Mouse (Mus musculus) ovary, adult 18-20 months (tissue): ENCODE measurements around the gene Ift80.
A peak's percentile ranks its signal among the peaks of the same experiment; 100 is the strongest.
"Not testable (repeated sequence)": the region's sequence is repeated elsewhere in the genome, so short reads cannot be mapped to it uniquely, and the experiment has no call there.

Source experiments
- DNase-seq: peaks from one replicate; pipeline ENCODE4 v3.0.0; 2022; ENCODE audit warnings: low spot score, mixed read lengths

Gene Ift80

DNA sequence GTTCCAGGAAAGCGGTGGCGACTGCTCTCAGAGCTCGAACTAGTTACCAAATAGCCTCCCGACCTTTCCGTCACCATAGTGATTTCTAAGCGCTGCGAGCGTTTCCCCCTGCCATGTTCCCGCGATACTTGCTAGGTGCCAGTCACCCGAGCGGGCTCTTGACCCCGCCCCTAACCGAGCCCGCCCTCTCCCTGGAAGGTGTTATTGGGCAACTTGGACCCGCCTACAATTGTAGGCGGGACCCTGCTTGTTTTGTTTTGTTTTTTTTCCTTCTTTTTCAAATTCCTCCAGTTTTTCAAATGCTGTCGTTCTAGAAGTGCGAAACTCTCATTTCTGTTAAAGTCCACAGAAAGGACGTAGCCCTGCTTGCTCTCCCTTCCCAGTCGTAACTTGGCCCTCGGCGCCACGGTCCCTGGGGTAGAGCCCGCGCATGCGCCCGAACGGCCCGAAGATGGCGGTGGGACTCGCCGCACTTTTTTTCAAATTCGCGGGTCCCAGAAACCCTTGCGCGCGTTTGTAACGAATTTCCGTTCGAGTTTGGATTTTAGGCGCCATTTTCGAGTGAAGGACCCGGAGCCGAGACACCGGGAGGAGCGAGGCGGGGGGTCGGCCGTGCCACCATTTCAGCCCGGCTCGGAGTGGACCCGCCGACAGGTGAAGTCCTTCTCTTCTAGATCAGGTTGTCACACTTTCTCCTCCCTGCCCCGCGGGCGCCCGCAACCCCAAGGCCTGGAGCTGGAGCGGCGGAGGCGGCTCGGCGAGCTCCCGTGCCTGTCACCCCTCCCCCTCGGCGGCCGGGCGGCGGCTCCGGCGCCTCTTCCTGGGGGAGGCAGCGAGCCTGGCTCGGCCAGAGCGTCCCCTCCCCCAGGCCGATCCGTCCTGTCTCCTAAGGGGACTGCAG, at the start of gene Ift80, which contains the start of gene Smc4:
Ift80 (minus strand) TSS at position 134 of the 901 bp plus-strand sequence.
Smc4 (plus strand) TSS at position 302 of the 901 bp plus-strand sequence.
- DNase-seq = peak; percentile 94

DNA sequence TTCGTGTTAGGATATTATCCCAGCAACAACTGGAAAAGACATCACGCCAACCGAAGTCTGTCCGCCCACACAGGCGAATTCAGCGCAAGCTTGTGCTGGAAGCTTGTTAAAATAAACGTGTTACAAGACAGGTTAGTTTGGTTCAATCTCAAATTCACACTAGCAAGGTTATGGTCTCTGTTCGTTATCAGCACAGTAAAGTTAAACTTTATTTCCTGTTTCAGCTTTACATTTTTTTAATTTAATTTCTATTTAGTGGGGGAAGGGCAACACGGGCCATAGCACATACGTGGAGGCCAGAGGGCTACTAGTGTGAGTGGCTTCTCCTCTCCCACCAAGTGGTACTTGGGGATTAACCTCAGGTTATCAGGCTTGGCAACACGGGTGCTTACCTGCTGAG, 47.5 kb upstream of the Ift80 start:
- no peak for DNase-seq

DNA sequence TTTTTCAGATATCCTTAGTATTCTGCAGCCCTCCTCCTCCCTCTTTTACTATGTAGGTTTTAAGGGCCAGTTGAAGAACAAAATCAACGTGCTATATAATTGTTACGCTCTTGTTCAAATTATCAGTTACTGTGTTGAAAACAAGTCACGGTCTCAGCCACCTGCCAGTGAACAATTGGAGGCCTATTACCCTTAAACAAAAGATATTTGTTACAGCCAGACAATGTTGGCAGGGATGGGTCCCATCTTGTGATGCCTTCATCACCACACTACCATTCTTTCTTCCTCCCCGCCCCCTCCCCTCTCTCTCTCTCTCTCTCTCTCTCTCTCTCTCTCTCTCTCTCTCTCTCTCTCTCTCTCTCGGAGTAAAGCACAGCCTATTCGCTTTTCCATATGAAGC, 44.6 kb upstream of the Ift80 start:
- DNase-seq = no peak

DNA sequence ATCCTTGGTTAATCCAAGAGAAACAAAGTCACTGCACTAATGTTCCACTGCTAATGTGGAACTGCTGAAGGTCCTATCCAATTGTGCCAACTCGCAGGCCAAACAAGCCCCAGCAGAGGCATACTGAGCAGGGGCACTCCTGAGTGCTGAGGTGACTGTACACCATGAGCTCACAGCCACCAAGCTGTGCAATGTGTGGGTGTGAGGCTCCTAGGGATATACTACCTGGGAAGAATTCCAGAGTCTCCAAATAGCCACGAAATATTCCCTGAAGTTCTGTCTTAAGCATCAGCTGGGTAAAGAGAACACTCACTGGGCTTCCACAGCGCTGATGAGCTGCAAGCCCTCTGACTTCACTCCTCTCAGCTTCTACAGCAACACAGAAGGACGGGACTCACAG, 43.3 kb upstream of the Ift80 start:
- DNase-seq = no peak

DNA sequence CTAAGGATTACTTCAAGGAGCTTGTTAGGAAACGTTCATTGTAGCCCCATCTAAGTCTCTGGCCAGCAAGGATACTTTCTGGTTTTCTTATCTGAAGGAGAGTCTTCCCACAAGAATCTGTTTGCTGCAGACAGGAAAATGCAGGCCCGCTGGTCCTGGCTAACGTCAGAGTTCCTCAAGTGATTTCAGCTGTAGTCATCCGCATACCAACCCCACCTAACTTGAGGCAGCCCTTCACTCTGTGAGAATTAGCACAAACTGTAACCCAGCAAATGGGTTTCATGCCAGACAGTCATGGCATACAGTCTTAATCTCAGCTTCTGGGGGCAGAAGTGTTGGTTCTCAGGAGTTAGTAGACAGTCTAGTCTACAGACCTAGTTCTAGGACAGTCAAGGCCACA, 42.1 kb upstream of the Ift80 start:
- DNase-seq = no peak

DNA sequence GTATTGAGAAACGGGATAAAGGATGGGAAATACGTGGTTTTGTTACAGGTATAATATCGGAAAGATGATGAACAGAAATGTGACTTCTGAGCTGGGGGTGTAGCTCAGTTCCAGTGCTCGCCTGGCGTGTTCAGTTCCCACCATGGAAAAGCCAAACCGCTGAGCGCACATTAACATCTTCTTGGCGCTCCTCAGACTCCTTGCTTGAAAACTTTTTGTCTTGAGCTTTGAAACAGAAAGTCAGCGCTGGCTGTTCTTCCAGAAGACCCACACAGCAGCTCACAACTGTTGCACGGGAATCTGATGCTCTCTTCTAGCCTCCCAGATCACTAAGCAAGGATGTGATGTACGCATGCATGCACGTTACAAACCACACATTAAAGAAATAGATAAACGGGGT, 41.4 kb upstream of the Ift80 start:
- no peak for DNase-seq

DNA sequence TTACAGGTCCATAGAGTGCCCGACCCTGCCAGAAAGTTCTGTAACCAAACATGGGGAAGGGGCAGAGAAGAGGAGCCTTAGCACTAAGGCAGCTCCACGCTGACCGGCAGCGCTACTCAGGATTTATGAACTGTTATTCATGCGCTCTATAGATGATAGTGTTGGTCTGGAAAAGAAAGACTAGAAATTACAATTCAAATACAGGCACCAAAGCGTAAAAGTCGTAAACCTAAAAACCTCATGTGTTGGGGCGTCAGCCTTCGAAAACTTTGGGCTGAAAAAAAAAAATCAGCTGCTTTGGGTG, 41.0 kb upstream of the Ift80 start:
- no peak for DNase-seq

DNA sequence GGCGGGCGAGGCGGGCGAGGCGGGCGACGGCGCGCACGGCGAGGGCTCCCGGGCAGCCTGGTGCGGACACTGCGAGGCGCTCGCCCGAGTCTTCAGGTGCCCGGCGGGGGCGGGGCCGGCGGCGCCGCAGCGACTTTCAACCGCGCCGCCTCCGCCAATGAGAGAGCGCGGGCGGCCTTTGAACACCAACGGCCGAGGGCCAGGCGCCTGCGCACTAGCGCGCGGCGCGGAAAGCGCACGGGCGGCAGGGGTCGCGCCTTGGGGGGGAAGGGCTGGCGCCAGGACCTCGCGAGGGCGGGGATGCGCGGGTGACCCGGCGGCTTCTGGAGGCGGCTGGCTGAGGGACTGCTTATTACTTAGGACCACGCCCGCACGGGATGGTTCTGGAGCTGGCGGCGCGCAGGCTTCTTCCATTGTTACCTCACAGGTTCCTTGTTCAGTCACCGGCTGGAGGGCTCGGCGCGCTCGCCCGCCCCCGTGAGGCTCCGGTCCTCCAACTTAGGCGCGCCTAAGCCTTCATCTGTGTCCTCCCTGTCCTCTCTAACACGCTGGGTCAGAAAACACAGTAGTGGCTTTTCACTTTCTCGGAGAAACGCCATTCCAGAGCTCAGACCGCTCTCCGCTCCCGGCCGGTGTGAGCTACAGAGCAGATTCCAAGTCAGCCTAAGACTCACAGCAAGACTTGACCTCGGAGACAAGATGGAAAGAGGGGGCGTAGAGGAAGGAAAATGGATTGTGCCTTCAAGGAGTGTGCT, 40.5 kb upstream of the Ift80 start, which contains the start of gene Trim59:
Trim59 (minus strand) TSS at position 111 of the 755 bp plus-strand sequence.
- DNase-seq = peak; percentile 86

DNA sequence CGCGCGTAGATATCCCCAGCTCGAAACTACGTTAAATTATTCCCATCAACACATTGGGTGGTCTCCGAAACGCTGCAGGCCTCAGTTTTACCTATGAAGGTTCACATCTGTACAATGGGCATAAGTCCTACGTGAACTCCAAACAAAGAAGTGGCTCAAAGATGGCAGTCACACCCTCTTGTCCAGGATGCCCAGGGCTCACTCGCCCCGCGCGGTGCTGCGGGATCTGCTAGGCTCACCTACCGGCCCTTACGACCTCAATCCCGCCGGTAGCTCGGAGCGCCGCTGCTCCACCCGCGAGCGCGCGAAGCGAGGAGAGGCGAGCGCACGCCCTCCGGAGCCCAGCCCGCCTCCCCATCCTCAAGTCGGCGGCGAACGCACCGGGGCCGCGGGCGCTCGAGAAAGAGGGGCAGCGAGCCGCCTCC, 39.8 kb upstream of the Ift80 start:
- DNase-seq = peak; percentile 6

DNA sequence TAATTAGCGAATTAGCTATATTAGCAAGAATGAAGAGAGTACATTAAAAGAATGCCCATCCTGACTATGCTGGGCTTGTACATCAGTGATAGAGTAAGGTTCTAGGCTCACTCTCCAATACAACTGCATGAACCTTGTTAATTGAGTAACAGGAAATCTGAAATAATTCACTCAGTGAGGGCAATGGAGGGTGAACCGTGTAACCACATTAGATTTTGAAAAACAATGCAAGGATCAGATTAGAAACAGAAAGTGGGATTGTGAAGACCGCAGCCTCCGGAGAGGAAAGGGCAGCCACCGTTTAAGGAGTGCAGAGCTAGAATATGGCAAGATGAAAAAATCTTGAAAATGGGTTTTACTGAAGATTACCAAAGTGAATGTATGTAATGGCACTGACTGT, 36.9 kb upstream of the Ift80 start:
- no peak for DNase-seq

DNA sequence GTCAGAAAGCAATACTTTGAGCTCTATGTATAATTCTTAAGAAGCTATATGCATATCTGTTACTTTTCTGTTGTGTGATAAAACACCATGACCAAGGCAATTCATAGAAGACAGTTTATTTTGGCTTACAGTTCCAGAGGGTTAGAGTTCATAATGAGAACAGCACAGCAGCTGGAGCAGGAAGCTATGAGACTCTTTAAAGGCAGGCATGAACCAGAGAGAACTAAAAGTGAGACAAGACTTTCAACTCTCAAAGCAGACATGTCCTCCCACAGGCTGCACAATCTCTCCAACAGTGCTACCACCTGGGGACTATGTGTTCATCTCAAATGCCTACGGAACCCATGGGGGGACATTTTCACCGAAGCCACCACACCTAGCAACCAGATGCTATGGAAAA, 35.7 kb upstream of the Ift80 start:
- no peak for DNase-seq

DNA sequence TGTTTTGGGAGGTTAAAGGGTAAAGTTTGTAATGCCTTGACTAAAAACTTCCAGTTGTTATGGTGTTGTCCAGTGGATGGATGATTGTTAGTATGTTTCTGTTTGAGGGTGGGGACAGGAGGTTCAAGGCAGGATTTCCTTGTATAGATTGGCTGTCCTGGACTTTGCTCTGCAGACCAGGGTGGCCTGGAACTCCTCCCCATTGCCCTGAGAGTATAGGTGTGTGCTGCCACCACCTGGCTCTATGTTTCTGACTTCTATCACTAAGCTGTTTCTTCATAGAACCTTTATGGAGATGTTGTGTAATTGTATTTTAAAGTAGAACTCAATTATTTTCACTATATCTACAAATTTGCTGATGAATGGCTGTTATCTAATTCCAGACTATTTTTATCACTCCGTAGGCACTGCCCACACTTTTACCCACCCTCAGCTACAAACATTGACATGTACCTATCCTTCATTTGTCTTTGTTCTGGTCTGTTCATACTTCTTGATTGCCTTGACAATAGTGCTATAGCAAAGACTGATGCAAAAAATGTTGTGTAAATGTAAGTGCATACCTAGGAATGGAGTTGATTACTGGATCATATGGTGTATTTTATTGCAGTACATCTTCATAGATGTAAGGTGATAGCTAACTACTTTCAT, 21.9 kb upstream of the Ift80 start:
- DNase-seq = no peak

DNA sequence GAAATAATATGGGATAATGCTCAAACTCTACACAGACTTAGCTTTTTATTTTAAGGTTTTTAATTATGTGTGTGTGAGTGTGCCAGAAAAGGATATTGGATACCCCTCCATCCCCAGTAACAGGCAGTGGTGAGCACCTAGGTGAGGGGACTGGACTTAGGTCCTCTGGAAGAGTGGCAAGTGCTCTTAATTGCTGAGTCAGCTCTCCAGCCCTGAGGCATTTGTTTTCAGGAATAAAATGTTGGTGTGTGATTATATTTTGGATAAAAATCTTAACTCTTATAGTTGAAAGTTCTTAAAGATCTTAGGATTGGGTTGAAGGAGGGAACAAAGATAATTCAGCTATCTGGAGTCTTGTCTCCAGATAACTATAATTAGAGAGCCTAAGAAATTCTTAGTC, 16.4 kb upstream of the Ift80 start:
- DNase-seq = no peak

DNA sequence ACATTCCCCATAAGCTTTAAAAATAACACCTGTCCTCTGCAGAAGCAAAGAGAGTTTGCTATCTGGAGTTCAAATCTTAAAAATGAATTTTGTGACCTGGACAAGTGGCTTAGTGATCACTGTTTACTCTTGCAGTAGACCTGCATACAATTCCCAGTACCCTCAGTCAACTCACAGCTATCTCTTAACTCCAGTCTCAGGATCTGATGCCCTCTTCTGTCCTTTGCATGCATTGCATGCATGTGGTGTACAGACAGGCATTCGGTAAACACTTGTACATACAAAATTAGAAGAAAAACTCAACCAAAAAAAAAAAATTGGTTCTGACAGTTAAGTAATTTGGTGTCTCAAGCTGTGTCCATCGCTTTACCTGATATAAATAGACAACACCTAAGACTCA, 15.9 kb upstream of the Ift80 start:
- DNase-seq = no peak

DNA sequence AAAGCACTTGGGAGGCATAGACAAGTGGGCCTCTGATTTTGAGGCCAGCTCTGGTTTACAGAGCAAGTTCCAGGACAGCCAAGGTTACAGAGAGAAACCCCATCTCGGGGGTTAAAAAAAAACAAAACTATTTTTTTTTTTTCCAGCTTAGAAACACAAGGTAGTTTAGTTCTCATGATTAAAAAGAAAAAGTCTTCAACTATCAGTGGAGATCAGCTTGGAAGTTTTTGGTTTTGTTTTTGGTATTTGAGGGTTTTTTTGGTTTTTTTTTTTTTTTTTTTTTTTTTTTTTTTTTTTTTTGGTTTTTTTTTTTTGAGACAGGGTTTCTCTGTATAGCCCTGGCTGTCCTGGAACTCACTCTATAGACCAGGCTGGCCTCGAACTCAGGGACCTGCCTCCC, 14.3 kb upstream of the Ift80 start:
- not testable (repeated sequence) for DNase-seq

DNA sequence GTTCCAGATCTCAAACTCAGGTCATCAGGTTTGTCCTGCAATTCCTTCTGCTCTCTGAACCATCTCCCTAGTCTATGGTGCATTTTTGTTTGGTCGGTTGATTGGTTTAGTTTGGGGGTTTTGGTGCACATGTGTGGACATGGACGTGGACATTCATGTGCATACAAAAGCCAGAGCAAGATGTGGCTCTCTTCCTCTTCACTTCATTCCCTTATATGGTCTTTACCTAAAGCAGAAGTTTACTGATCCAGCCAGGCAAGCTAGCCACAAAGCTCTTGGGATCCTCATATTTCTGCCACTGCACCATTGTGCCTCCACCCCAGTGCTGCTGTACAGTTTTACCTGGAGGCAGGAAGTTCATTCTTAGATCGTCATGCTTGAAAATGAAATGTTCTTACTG, 12.8 kb upstream of the Ift80 start:
- no peak for DNase-seq

DNA sequence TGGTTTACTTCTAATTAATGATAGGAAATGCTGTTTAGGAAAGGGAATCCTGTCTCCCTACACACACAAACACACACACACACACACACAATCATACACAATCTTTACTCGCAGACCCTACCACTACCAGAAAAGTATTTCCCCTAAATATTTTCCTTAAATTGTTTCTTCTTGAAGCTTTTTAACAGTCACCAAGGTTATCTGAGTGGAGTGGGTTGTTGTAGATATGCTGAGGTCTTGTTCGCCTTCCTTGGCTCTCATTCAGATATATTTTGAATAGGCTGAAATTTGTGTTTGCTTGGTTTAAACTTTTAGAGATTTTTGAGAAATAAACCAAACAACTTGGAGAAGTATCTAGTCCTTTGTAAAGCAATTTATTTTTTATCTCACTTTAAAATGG, 4.5 kb upstream of the Ift80 start:
- DNase-seq = no peak

DNA sequence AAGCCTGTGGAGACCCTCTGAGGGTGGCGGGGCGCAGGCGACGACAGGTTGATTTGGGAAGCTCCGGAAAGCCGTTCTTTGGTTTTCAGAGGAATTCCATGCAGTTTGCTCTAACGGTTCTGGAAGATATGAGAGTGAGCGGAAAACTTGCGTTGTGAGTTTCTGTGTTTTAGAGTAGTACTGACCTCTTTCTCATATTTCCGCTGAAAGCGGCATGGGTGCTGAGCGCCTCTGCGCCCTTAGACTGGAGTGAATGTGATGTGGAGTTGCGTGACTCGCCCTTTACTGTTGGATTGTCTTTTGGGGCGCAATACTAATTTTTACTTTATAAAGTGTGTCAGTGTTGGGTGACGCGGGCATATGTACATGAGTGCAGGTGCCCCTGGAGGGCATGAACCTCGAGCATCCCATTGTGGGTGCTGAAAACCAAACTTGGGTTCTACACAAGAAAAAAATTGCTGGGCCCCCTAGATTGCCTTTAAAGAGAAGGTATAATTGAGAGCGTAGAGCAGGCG, 1.9 kb upstream of the Ift80 start:
- DNase-seq = no peak

DNA sequence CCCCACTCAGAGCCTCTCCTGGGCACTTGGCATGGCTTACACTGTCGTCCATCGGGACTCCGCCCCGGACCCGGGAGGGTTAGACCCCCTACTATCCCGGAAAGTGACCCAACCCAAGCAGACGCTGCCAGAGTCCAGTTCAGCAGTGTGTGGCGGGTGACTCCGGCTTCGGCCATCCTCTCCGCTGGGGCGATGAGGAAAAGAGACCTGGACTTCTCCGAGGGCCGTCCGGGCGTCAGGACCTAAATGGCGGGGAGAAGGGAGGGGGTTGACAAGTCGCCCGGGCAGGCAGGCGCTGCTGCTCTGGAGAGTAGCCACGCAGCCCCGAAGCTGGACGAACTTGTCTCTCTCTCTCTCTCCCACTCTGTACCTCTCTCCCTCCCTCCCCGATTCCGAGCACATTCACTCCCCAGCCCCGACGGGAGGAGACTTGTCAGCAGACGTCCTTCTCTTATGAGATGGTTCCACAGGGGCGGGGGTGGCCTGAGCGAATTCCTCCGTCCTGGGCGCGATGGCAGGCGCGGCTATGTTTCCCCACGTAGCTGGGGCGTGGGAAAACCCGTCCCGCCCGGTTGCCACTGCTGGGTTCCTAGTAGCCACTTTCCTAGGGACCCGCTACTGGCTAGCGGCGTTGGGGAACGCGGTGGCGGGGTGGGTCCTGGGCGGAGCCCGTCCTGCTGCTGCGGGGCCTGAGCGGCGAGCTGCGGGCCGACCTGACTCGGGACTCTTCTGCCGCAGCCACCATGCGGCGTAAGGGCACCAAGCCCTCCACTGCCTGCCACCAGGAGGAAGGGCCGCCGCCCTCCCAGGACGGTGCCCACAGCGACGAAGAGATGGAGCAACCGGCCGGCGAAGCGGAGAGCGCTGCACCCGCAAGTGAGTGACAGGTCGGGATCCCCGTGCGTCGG, 1.2 kb upstream of the Ift80 start:
- peak; percentile 32 for DNase-seq

DNA sequence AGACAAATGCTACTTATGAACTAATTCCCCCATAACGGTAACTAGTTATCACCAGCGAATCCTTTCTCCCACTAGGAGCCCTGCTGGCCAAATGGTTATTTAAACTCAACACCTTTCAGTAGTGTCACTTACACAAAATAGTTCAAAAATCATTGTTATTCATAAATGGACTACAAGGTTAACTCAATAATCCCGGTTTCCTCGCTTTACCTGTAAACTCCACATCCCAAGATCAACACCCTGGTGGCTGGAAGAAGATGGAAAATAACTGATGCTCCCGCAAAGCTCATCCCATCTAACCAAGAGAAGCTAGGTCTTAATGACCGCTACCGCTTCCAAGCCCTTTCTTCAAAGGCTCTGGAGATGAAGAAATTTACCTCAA, 324 bp downstream of the Ift80 start:
- DNase-seq = no peak

DNA sequence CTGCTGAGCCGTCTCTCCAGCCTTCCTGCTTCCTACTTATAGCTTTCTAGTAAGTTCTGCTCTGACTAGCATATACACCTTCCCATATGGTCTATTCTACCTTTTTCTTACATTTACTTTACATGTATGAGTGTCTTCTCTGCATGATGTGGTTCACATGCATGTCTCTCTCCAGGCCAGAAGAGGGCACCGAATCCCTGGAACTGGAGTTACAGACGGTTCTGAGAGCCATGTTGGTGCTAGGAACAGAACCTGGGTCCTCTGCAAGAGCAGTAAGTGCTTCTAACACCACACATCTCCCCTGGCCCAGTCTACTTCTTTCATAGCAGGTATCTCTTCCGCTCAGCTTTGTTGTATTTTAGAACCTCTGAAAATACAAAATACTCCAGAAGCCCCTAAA, 1.6 kb downstream of the Ift80 start:
- DNase-seq = no peak

DNA sequence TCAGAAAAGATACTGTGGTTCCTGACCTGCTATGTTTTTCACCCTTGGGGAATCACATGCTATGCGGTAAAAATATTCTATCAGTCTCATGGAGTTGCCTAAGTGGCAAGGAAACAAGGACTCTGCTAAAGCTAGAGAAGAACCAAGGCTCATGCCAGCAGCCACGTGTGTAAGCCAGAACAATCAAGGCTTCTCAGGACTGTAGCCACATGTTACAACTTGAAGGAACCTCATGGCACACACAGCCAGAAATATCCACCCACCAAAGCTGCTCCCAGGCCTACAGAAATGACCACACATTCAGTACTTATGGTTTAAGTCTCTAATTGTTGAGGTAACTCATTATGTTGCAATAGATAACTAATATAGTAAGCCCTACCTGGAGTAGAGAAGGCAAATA, 17.8 kb downstream of the Ift80 start:
- no peak for DNase-seq
